ENCODE assay signal across 7 mouse cellular contexts in the genomic region with DNA sequence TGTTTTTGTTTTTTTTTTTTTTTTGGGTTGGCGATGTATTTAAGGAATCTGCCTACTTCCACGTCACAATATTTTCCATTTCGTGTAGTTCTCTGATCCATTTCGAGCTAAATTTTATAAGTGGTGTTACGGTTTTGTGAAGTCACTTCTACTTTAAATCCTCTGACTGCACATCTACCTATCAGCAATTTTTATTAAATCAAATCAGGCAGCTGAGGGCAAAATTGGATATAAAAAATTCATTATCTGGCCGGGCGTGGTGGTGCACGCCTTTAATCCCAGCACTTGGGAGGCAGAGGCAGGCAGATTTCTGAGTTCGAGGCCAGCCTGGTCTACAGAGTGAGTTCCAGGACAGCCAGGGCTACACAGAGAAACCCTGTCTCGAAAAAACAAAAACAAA. TPM values are rescaled to one million over a fixed set of nuclear protein-coding genes. Genes with fewer than 3 reads are reported as not detected.
DNase-seq lines count a peak whose midpoint lies in the region; ATAC-seq and TF ChIP-seq lines count a peak whose summit lies in the region.
"Not testable (repeated sequence)": the region's sequence is repeated elsewhere in the genome, so short reads cannot be mapped to it uniquely, and the experiment has no call there.

Gene Mcm9, minus strand, starts transcription at position 101 of the 400 bp plus-strand sequence.

- H3K4me2 ChIP-seq in heart, embryonic 13.5 days = peak within 1 kb of the TSS; percentile 67
- peak within 1 kb of the TSS; percentile 54 for H3K4me2 ChIP-seq in intestine, embryonic 15.5 days (replicated peaks)
- H3K4me2 ChIP-seq in limb, embryonic 14.5 days (replicated peaks; ENCODE audit: low read depth, low read length, severe bottlenecking) = peak within 1 kb of the TSS; percentile 51
- peak within 1 kb of the TSS; percentile 50 for H3K4me2 ChIP-seq in neural tube, embryonic 14.5 days (ENCODE audit: low read depth, low read length)

- not testable (repeated sequence) for TF ChIP-seq POLR2A in bone marrow, adult 2 months (IDR thresholded peaks at IDR 0.05; ENCODE audit: borderline replicate concordance, control insufficient read depth, low read depth, low read length); limb, embryonic 14.5 days (IDR thresholded peaks at IDR 0.05; ENCODE audit: borderline replicate concordance, extremely low read depth, insufficient read depth, insufficient read length)

- 47% methylated on average over 10 of the region's 10 CpGs for WGBS in bone marrow, adult 2 months
- WGBS in heart, embryonic 13.5 days = 53% methylated on average over 10 of the region's 10 CpGs
- 54% methylated on average over 10 of the region's 10 CpGs for WGBS in intestine, embryonic 15.5 days
- 56% methylated on average over 10 of the region's 10 CpGs for WGBS in limb, embryonic 14.5 days
- 62% methylated on average over 10 of the region's 10 CpGs for WGBS in neural tube, embryonic 14.5 days

- H3K4me1 ChIP-seq in bone marrow, adult 2 months (ENCODE audit: control insufficient read depth, insufficient read depth, low read length); intestine, embryonic 15.5 days (replicated peaks); limb, embryonic 14.5 days (ENCODE audit: control insufficient read depth, insufficient read depth, low read length); neural tube, embryonic 14.5 days (ENCODE audit: control insufficient read depth, insufficient read depth, low read length): not testable (repeated sequence)
- peaks cover 15% of the 10 kb centered on the region for H3K4me1 ChIP-seq in heart, embryonic 13.5 days

- H3K27ac ChIP-seq in bone marrow, adult 2 months (ENCODE audit: control insufficient read depth, insufficient read depth, low read depth, low read length, poor library complexity) = peak within 1 kb of the TSS; percentile 94
- peak within 1 kb of the TSS; percentile 94 for H3K27ac ChIP-seq in heart, embryonic 13.5 days (replicated peaks)
- peak within 1 kb of the TSS; percentile 95 for H3K27ac ChIP-seq in intestine, embryonic 15.5 days
- H3K27ac ChIP-seq in limb, embryonic 14.5 days (replicated peaks; ENCODE audit: low read depth, low read length) = peak within 1 kb of the TSS; percentile 94
- peak within 1 kb of the TSS; percentile 82 for H3K27ac ChIP-seq in neural tube, embryonic 14.5 days (ENCODE audit: low read depth, low read length)

- ATAC-seq in erythroid progenitor cell, adult 5-6 weeks (replicated peaks; ENCODE audit: low FRiP score, poor library complexity, severe bottlenecking); heart, embryonic 13.5 days (ENCODE audit: extremely low read depth, insufficient number of reproducible peaks, low FRiP score, low TSS enrichment); intestine, embryonic 15.5 days; limb, embryonic 14.5 days (ENCODE audit: low FRiP score, low read depth); megakaryocyte, adult 5-6 weeks (ENCODE audit: poor library complexity, severe bottlenecking); neural tube, embryonic 14.5 days (ENCODE audit: low read depth): not testable (repeated sequence)

- H3K36me3 ChIP-seq in heart, embryonic 13.5 days; intestine, embryonic 15.5 days; limb, embryonic 14.5 days (ENCODE audit: control insufficient read depth, insufficient read depth, low read length); neural tube, embryonic 14.5 days (ENCODE audit: control insufficient read depth, insufficient read depth, low read length): not testable (repeated sequence)

- not testable (repeated sequence) for H3K9me3 ChIP-seq in heart, embryonic 13.5 days; intestine, embryonic 15.5 days; limb, embryonic 14.5 days (ENCODE audit: control insufficient read depth, low read length); neural tube, embryonic 14.5 days (ENCODE audit: control insufficient read depth, low read length)

- TF ChIP-seq CTCF in bone marrow, adult 2 months (IDR thresholded peaks at IDR 0.05; ENCODE audit: control insufficient read depth, insufficient read depth, low read length) = not testable (repeated sequence)

- H3K4me3 ChIP-seq in bone marrow, adult 2 months (replicated peaks; ENCODE audit: control insufficient read depth, low read depth, low read length) = peak within 1 kb of the TSS; percentile 82
- H3K4me3 ChIP-seq in heart, embryonic 13.5 days = peak within 1 kb of the TSS; percentile 84
- H3K4me3 ChIP-seq in intestine, embryonic 15.5 days (replicated peaks) = peak within 1 kb of the TSS; percentile 78
- peak within 1 kb of the TSS; percentile 56 for H3K4me3 ChIP-seq in limb, embryonic 14.5 days (replicated peaks; ENCODE audit: low read length)
- peak within 1 kb of the TSS; percentile 67 for H3K4me3 ChIP-seq in neural tube, embryonic 14.5 days (ENCODE audit: low read depth, low read length)

- H3K9ac ChIP-seq in heart, embryonic 13.5 days = peak within 1 kb of the TSS; percentile 94
- peak within 1 kb of the TSS; percentile 76 for H3K9ac ChIP-seq in intestine, embryonic 15.5 days
- H3K9ac ChIP-seq in limb, embryonic 14.5 days (ENCODE audit: low read depth, low read length, severe bottlenecking) = peak within 1 kb of the TSS; percentile 69
- H3K9ac ChIP-seq in neural tube, embryonic 14.5 days (replicated peaks; ENCODE audit: low read depth, low read length) = peak within 1 kb of the TSS; percentile 71

- DNase-seq in limb, embryonic 14.5 days (ENCODE audit: low spot score) = not testable (repeated sequence)

- not testable (repeated sequence) for H3K27me3 ChIP-seq in heart, embryonic 13.5 days (replicated peaks); intestine, embryonic 15.5 days (replicated peaks); limb, embryonic 14.5 days (ENCODE audit: control insufficient read depth, insufficient read depth, low read length); neural tube, embryonic 14.5 days (ENCODE audit: control insufficient read depth, insufficient read depth, low read length)

RNA-seq across cellular contexts. Expression of gene Mcm9, which starts in this region (rescaled TPM):
- polyA plus RNA-seq in bone marrow, adult 2 months (2011; ENCODE audit: insufficient read depth, insufficient read length, low replicate concordance, missing spikeins) = 5.9 and 10.9 TPM in 2 replicates
- 25.6 and 34.0 TPM in 2 replicates for total RNA-seq in erythroid progenitor cell, adult 5-6 weeks (2015; ENCODE audit: low replicate concordance)
- total RNA-seq in erythroid progenitor cell, adult 5-6 weeks (2017; ENCODE audit: low replicate concordance) = 30.4 and 36.6 TPM in 2 replicates
- polyA plus RNA-seq in heart, embryonic 13.5 days (2015; fragmentation: Nextera tagmentation; extraction: Ambion mirVana) = 8.6 and 10.4 TPM in 2 replicates
- polyA plus RNA-seq in intestine, embryonic 15.5 days (2015; fragmentation: Nextera tagmentation; extraction: Ambion mirVana) = 7.4 and 8.3 TPM in 2 replicates
- 7.6 and 8.8 TPM in 2 replicates for polyA plus RNA-seq in limb, embryonic 14.5 days (2012; rRNA removed)
- polyA plus RNA-seq in limb, embryonic 14.5 days (2014; fragmentation: Nextera tagmentation; extraction: Ambion mirVana) = 12.0 and 12.3 TPM in 2 replicates
- 17.7 and 20.0 TPM in 2 replicates for total RNA-seq in megakaryocyte, adult 5-6 weeks (2015)
- 15.4 and 16.5 TPM in 2 replicates for total RNA-seq in megakaryocyte, adult 5-6 weeks (2017)
- polyA plus RNA-seq in neural tube, embryonic 14.5 days (2014; fragmentation: Nextera tagmentation; extraction: Ambion mirVana) = 8.0 and 8.5 TPM in 2 replicates
